Mouse (Mus musculus) ovary, adult 18-20 months (tissue): ENCODE data around the gene Irx1.

Experiments used
- DNase-seq: peaks from one replicate; pipeline ENCODE4 v3.0.0; 2022; ENCODE audit warnings: low spot score, mixed read lengths

The Irx1 gene

GRCm38 (mm10) chr13:71910361-71910760, 53.2 kb downstream of the Irx1 start:
- no peak for DNase-seq
